Mouse (Mus musculus) Patski (cell line): ENCODE measurements around the gene AY358078. TPM values are rescaled to one million over a fixed set of nuclear protein-coding genes. Genes with fewer than 3 reads are reported as not detected.
"Not testable (repeated sequence)": the region's sequence is repeated elsewhere in the genome, so short reads cannot be mapped to it uniquely, and the experiment has no call there.

Experiments used
- ATAC-seq: fragments of 100-300 bp; one replicate; pipeline ENCODE4 v1.8.0; 2021
- CTCF ChIA-PET: fragments of 350-600 bp; sonication (Branson Sonifier 250); formaldehyde crosslinking; loops from one replicate; lab custom pipeline; 2022; ENCODE audit warnings: inconsistent platforms; lab: Charles Lee
- POLR2A ChIA-PET: fragments of 350-600 bp; sonication (Branson Sonifier 250); formaldehyde crosslinking; loops from one replicate; lab custom pipeline; 2022; ENCODE audit warnings: antibody characterized with exemption, inconsistent platforms; lab: Charles Lee
- DNase-seq: peaks from one replicate; pipeline ENCODE4 v3.0.0-alpha.2; 2011; ENCODE audit warnings: low read depth, low spot score
- H3K27me3 ChIP-seq: fragments of 371-371 bp; one replicate; pipeline ENCODE4 v1.5.1; 2021
- CTCF ChIP-seq: fragments of 100-300 bp; IDR thresholded peaks from one replicate; pipeline ENCODE4 v1.5.1; 2021
- in situ Hi-C: fragments of 300-500 bp; cut with MboI; formaldehyde crosslinking; loops from 3 replicates; pipeline ENCODE4 v1.11.1; 2018; ENCODE audit warnings: low pct_unique_long_range_greater_than_20kb, mixed read lengths
- polyA plus RNA-seq: library from polyadenylated mRNA; unstranded; gene quantifications from one replicate; pipeline ENCODE4 v1.2.3, GENCODE M21; 2021

The AY358078 gene
- not detected for polyA plus RNA-seq

- in situ Hi-C loops = no loop called here
- CTCF ChIA-PET = no interaction called here
- POLR2A ChIA-PET = no interaction called here
Measured at GRCm38 (mm10) chr14:51799746-51800145, at the start of gene AY358078. TSS of gene AY358078 (plus strand) at chr14:51800046.

GRCm38 (mm10) chr14:51755944-51756343 lies 43.9 kb upstream of the AY358078 start:
- no peak for TF ChIP-seq CTCF
- no peak for DNase-seq
- ChIA-PET CTCF (no interaction called here), POLR2A (no interaction called here)
- ATAC-seq = no peak
- in situ Hi-C loops = no loop called here
- H3K27me3 ChIP-seq = no peaks in the 10 kb centered on the region

More at GRCm38 (mm10) chr14:51799746-51800145, at the start of gene AY358078:
- TF ChIP-seq CTCF = no peak
- ATAC-seq = no peak
- DNase-seq = no peak
- H3K27me3 ChIP-seq = no peaks in the 10 kb centered on the region

- POLR2A ChIA-PET = not testable (repeated sequence)
Measured at GRCm38 (mm10) chr14:51771378-51771777, 28.5 kb upstream of the AY358078 start.

GRCm38 (mm10) chr14:51773490-51773889 lies 26.4 kb upstream of the AY358078 start, which contains the start of gene Ang4:
TSS of gene Ang4 (minus strand) at chr14:51773590.
- no peak for TF ChIP-seq CTCF
- DNase-seq (no peak), ATAC-seq (no peak)
- ChIA-PET CTCF (no interaction called here), POLR2A (no interaction called here)
- in situ Hi-C loops = loop anchor here (5.0 to 10.0 kb wide), 2 partner anchors 71 to 676 kb away; no protein-coding TSS in a partner anchor
- H3K27me3 ChIP-seq = no peaks in the 10 kb centered on the region

More at GRCm38 (mm10) chr14:51771378-51771777, 28.5 kb upstream of the AY358078 start:
- in situ Hi-C loops = loop anchor here (5.0 to 10.0 kb wide), 2 partner anchors 73 to 674 kb away; no protein-coding TSS in a partner anchor
- ATAC-seq, DNase-seq, H3K27me3 ChIP-seq: not testable (repeated sequence)
- CTCF ChIA-PET = interaction anchor here (1.9 kb wide), 1 partner anchor 673 kb away, joined by 4 read pairs; no protein-coding TSS in a partner anchor

- POLR2A ChIA-PET = no interaction called here
- H3K27me3 ChIP-seq = no peaks in the 10 kb centered on the region
- CTCF ChIA-PET = interaction anchor here (1.2 kb wide), 1 partner anchor 9 kb away, joined by 3 read pairs; no protein-coding TSS in a partner anchor
- no peak for TF ChIP-seq CTCF
- DNase-seq (no peak), ATAC-seq (no peak)
- in situ Hi-C loops = loop anchor here (10.0 kb wide), 1 partner anchor 67 kb away; no protein-coding TSS in a partner anchor
Measured at GRCm38 (mm10) chr14:51777791-51778190, 22.1 kb upstream of the AY358078 start.

GRCm38 (mm10) chr14:51778865-51779481 lies 20.9 kb upstream of the AY358078 start:
- CTCF ChIA-PET = interaction anchor here (1.2 kb wide), 1 partner anchor 8 kb away, joined by 3 read pairs; no protein-coding TSS in a partner anchor
- DNase-seq (peak; percentile 13), ATAC-seq (peak; percentile 93)
- H3K27me3 ChIP-seq = no peaks in the 10 kb centered on the region
- TF ChIP-seq CTCF = no peak
- POLR2A ChIA-PET = no interaction called here
- in situ Hi-C loops = loop anchor here (10.0 kb wide), 1 partner anchor 66 kb away; no protein-coding TSS in a partner anchor

- in situ Hi-C loops = no loop called here
Measured at GRCm38 (mm10) chr14:51786335-51786734, 13.5 kb upstream of the AY358078 start.

DNA sequence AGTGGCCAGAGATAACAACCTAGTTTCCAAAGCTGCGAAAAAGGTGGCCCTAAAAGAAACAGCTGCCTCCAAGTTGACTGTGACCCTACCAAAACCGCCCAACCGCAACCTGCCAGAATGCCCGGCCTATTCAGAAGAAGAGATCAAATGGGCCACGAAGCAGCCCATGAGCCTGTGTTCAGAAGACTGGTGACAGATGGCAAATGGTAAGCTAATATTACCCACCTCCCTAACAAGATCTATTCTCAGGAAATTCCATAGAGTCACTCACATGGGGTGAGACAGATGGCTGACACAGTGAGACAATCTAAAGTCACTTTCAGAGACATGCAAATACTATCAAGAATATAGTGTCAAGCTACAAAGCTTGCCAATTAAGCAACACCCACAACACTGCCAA lies 12.8 kb upstream of the AY358078 start:
- ATAC-seq = no peak
- ChIA-PET POLR2A (no interaction called here), CTCF (interaction anchor here (1.1 to 1.6 kb wide), 2 partner anchors 9 kb away, joined by 3 to 4 read pairs; no protein-coding TSS in a partner anchor)
- no peak for TF ChIP-seq CTCF
- H3K27me3 ChIP-seq = no peaks in the 10 kb centered on the region
- DNase-seq = no peak
- in situ Hi-C loops = no loop called here

More at GRCm38 (mm10) chr14:51786335-51786734, 13.5 kb upstream of the AY358078 start:
- no peak for TF ChIP-seq CTCF
- no peaks in the 10 kb centered on the region for H3K27me3 ChIP-seq
- CTCF ChIA-PET = interaction anchor here (1.6 kb wide), 1 partner anchor 10 kb away, joined by 4 read pairs; no protein-coding TSS in a partner anchor
- POLR2A ChIA-PET = no interaction called here
- DNase-seq = no peak
- ATAC-seq = no peak

GRCm38 (mm10) chr14:51789196-51789595 lies 10.7 kb upstream of the AY358078 start:
- ChIA-PET CTCF (interaction anchor here (1.3 kb wide), 1 partner anchor 73 kb away, joined by 3 read pairs; no protein-coding TSS in a partner anchor), POLR2A (no interaction called here)
- no peaks in the 10 kb centered on the region for H3K27me3 ChIP-seq
- ATAC-seq = no peak
- in situ Hi-C loops = no loop called here
- DNase-seq = no peak
- peak; percentile 46 for TF ChIP-seq CTCF

GRCm38 (mm10) chr14:51794106-51794505 lies 5.7 kb upstream of the AY358078 start:
- no peaks in the 10 kb centered on the region for H3K27me3 ChIP-seq
- ATAC-seq (no peak), DNase-seq (no peak)
- POLR2A ChIA-PET = no interaction called here
- CTCF ChIA-PET = no interaction called here
- no peak for TF ChIP-seq CTCF
- in situ Hi-C loops = no loop called here

DNA sequence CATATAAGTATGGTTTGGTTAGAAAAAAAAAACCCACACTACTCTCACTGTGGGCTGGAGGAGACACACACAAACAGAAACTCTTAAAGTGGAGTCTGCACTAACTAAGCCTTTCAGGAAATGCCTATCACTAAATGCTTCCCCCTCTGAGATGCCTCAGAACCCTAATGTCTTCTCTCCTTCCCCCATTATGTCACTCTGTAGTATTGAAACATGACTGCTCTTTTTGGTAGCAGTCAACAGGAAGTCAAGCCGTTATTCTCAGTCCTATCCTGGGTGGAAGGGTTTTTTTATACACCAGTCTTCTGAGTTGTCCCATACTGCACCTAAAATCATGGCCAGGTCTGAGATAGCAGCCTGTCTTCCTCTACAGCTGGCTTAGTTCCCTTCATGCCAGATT lies 26.8 kb downstream of the AY358078 start:
- ChIA-PET POLR2A (no interaction called here), CTCF (no interaction called here)
- TF ChIP-seq CTCF = no peak
- ATAC-seq (no peak), DNase-seq (no peak)
- H3K27me3 ChIP-seq = no peaks in the 10 kb centered on the region
- in situ Hi-C loops = no loop called here
